ENCODE assay signal across 12 mouse cellular contexts in genomic region chr10:23394556-23395245, GRCm38 (mm10). TPM values are rescaled to one million over a fixed set of nuclear protein-coding genes. Genes with fewer than 3 reads are reported as not detected.
A peak's percentile ranks its signal among the peaks of the same experiment; 100 is the strongest.
DNase-seq lines count a peak whose midpoint lies in the region; ATAC-seq and TF ChIP-seq lines count a peak whose summit lies in the region.
"Had no signal": no experiment of that assay in that cellular context is flagged by ENCODE, and none has a peak within 500 bp of the region (broad histone marks: within the 10 kb centered on the region; RNA-seq: fewer than 3 reads in every experiment).

No protein-coding gene starts in this region.

- no peaks in the 10 kb centered on the region for H3K4me1 ChIP-seq in heart, adult 2 months (ENCODE audit: control insufficient read depth, insufficient read depth, low read length)
- H3K4me1 ChIP-seq in limb, embryonic 10.5 days: peaks cover 40% of the 10 kb centered on the region
- H3K4me1 ChIP-seq: forebrain, embryonic 12.5 days; megakaryocyte, embryonic 14.5 days had no signal

- peak; percentile 28 for DNase-seq in adrenal gland, postnatal 10 days
- no peak for DNase-seq in adrenal gland, postnatal 36 days
- peak in 1 of 2 experiments; percentile 20 for DNase-seq in heart, adult 2 months
- DNase-seq in heart, postnatal 25 days (ENCODE audit: low spot score): no peak
- peak; percentile 93 for DNase-seq in adipocyte (ENCODE audit: low spot score)
- DNase-seq in limb, embryonic 10.5 days (ENCODE audit: low spot score): no peak
- DNase-seq in layer of hippocampus, postnatal 14 days (ENCODE audit: low spot score in 2 of 2): no peak
- DNase-seq: kidney, postnatal 25 days had no signal

- no peaks in the 10 kb centered on the region for H3K9me3 ChIP-seq in limb, embryonic 10.5 days (replicated peaks)
- H3K9me3 ChIP-seq: forebrain, embryonic 12.5 days had no signal

- no peaks in the 10 kb centered on the region for H3K27me3 ChIP-seq in heart, adult 2 months (ENCODE audit: control insufficient read depth, insufficient read depth, low read length)
- H3K27me3 ChIP-seq in limb, embryonic 10.5 days (ENCODE audit: low read depth, poor library complexity, severe bottlenecking): no peaks in the 10 kb centered on the region
- H3K27me3 ChIP-seq: forebrain, embryonic 12.5 days; megakaryocyte, embryonic 14.5 days had no signal

- H3K79me2 ChIP-seq in heart, adult 2 months (replicated peaks; ENCODE audit: control insufficient read depth, insufficient read depth, low read length): no peaks in the 10 kb centered on the region

- no peak for TF ChIP-seq CTCF in heart, adult 2 months (IDR thresholded peaks at IDR 0.05)

- H3K9ac ChIP-seq in heart, adult 2 months (ENCODE audit: low read depth, low read length): no peak overlapping the region
- H3K9ac ChIP-seq: forebrain, embryonic 12.5 days had no signal

- intact Hi-C loops in heart, adult 2 months (cut with DNase I): no loop called here
- intact Hi-C loops in heart, postnatal 25 days (cut with DNase I): loop anchor here (5.0 kb wide), 1 partner anchor 42 kb away; the partner anchor contains the start of gene Eya4

- H3K4me3 ChIP-seq in heart, adult 2 months: no peak overlapping the region
- no peak overlapping the region for H3K4me3 ChIP-seq in limb, embryonic 10.5 days
- H3K4me3 ChIP-seq: forebrain, embryonic 12.5 days; megakaryocyte, embryonic 14.5 days had no signal

- no peaks in the 10 kb centered on the region for H3K36me3 ChIP-seq in heart, adult 2 months (ENCODE audit: control insufficient read depth, insufficient read depth, low read length)
- no peaks in the 10 kb centered on the region for H3K36me3 ChIP-seq in limb, embryonic 10.5 days
- H3K36me3 ChIP-seq: forebrain, embryonic 12.5 days had no signal

- no peak for ATAC-seq in monocyte, adult 5-6 weeks (replicated peaks; ENCODE audit: insufficient number of reproducible peaks, low FRiP score, low TSS enrichment, poor library complexity, severe bottlenecking)

- H3K27ac ChIP-seq in heart, adult 2 months: peak overlapping the region; percentile 40
- H3K27ac ChIP-seq in limb, embryonic 10.5 days: peak overlapping the region; percentile 81
- H3K27ac ChIP-seq: forebrain, embryonic 12.5 days had no signal

- TF ChIP-seq EP300 in heart, adult 2 months (IDR thresholded peaks at IDR 0.05; ENCODE audit: insufficient read depth, low read depth, low read length): no peak

- no peak for TF ChIP-seq POLR2A in heart, adult 2 months (IDR thresholded peaks at IDR 0.05; ENCODE audit: insufficient read depth, low read depth, low read length)

- WGBS in heart, adult 2 months: 43% methylated on average over 11 of the region's 11 CpGs
- 82% methylated on average over 11 of the region's 11 CpGs for WGBS in limb, embryonic 10.5 days

RNA-seq across cellular contexts. Expression of gene Eya4, which starts 44.1 kb away (rescaled TPM):
- total RNA-seq in adrenal gland, postnatal 10 days (2021): 1 to 10 TPM; 2.3 to 4.8 TPM
- 1 to 10 TPM in 1 of 2 experiments, under 1 TPM in 1; 0.72 to 1.2 TPM for total RNA-seq in adrenal gland, postnatal 36 days (2021)
- under 1 TPM; 0.16 to 0.23 TPM for total RNA-seq in heart, adult 2 months (2021)
- polyA plus RNA-seq in heart, adult 2 months (2012; rRNA removed): 0.23 and 0.79 TPM in 2 replicates
- total RNA-seq in heart, postnatal 25 days (2021): under 1 TPM; 0.34 TPM
- 5.0 and 8.5 TPM in 2 replicates for polyA plus RNA-seq in limb, embryonic 10.5 days (2016; fragmentation: Nextera tagmentation; extraction: Ambion mirVana)
- total RNA-seq in layer of hippocampus, postnatal 14 days (2021): 1 to 10 TPM; 5.7 to 7.6 TPM
- total RNA-seq in monocyte, adult 5-6 weeks (2017): not detected in 3 replicates
- total RNA-seq: granulocyte monocyte progenitor cell, adult 5-6 weeks had no signal

Comparison
In these comparisons a context has a peak if more than half of its experiments do, and no peak if none do; other contexts are left out.
1. DNase-seq: peak in adrenal gland, postnatal 10 days (single experiment) and adipocyte (single experiment); none in adrenal gland, postnatal 36 days (0 of 2), heart, postnatal 25 days (single experiment), limb, embryonic 10.5 days (single experiment) and layer of hippocampus, postnatal 14 days (0 of 2).